ENCODE assay signal across 7 mouse cellular contexts in genomic region chr6:3498162-3498848, GRCm38 (mm10). TPM values are rescaled to one million over a fixed set of nuclear protein-coding genes. Genes with fewer than 3 reads are reported as not detected.
DNase-seq lines count a peak whose midpoint lies in the region; ATAC-seq lines count a peak whose summit lies in the region.

Gene Hepacam2 (minus strand): TSS chr6:3498298.
Gene Vps50 (plus strand): TSS chr6:3498382.

- under 1% methylated on average over 28 of the region's 28 CpGs for WGBS in embryonic facial prominence, embryonic 11.5 days
- 2% methylated on average over 28 of the region's 28 CpGs for WGBS in limb, embryonic 10.5 days
- under 1% methylated on average over 28 of the region's 28 CpGs for WGBS in midbrain, embryonic 13.5 days

- DNase-seq in adrenal gland, postnatal 14 days: peak; percentile 94
- DNase-seq in embryonic facial prominence, embryonic 11.5 days (ENCODE audit: low spot score): peak; percentile 95
- DNase-seq in kidney, adult 11 months: peak; percentile 93
- peak; percentile 84 for DNase-seq in limb, embryonic 10.5 days (ENCODE audit: low spot score)
- DNase-seq in spleen, adult 12 weeks (ENCODE audit: low spot score): peak; percentile 68

- no peaks in the 10 kb centered on the region for H3K4me1 ChIP-seq in embryonic facial prominence, embryonic 11.5 days (ENCODE audit: control insufficient read depth, insufficient read depth, low read length)
- peaks cover 4% of the 10 kb centered on the region; the same call in 1 of the 2 replicates for H3K4me1 ChIP-seq in limb, embryonic 10.5 days
- H3K4me1 ChIP-seq in midbrain, embryonic 13.5 days (replicated peaks): peaks cover 13% of the 10 kb centered on the region

- no peak within 1 kb of the TSS for H3K27ac ChIP-seq in embryonic facial prominence, embryonic 11.5 days (replicated peaks; ENCODE audit: low read depth, low read length)
- peak within 1 kb of the TSS; percentile 76 for H3K27ac ChIP-seq in limb, embryonic 10.5 days
- H3K27ac ChIP-seq in midbrain, embryonic 13.5 days: 0 out of 2 replicates have a peak within 1 kb of the TSS, but pooled peaks have one; percentile 14

- peak within 1 kb of the TSS; percentile 75 for H3K4me3 ChIP-seq in embryonic facial prominence, embryonic 11.5 days (ENCODE audit: low read depth, low read length)
- H3K4me3 ChIP-seq in limb, embryonic 10.5 days: peak within 1 kb of the TSS; percentile 67
- H3K4me3 ChIP-seq in midbrain, embryonic 13.5 days (replicated peaks): peak within 1 kb of the TSS; percentile 89

- no peaks in the 10 kb centered on the region for H3K27me3 ChIP-seq in embryonic facial prominence, embryonic 11.5 days (ENCODE audit: control insufficient read depth, insufficient read depth, low read length)
- H3K27me3 ChIP-seq in limb, embryonic 10.5 days (ENCODE audit: low read depth, poor library complexity, severe bottlenecking): no peaks in the 10 kb centered on the region
- H3K27me3 ChIP-seq in midbrain, embryonic 13.5 days: no peaks in the 10 kb centered on the region

- peak within 1 kb of the TSS; percentile 68 for H3K4me2 ChIP-seq in embryonic facial prominence, embryonic 11.5 days (ENCODE audit: low read depth, low read length)
- peak within 1 kb of the TSS; percentile 91 for H3K4me2 ChIP-seq in midbrain, embryonic 13.5 days (replicated peaks)

- H3K9ac ChIP-seq in embryonic facial prominence, embryonic 11.5 days (replicated peaks; ENCODE audit: low read length): peak within 1 kb of the TSS; percentile 67
- peak within 1 kb of the TSS; percentile 80 for H3K9ac ChIP-seq in midbrain, embryonic 13.5 days (replicated peaks)

- ATAC-seq in embryonic facial prominence, embryonic 11.5 days (replicated peaks; ENCODE audit: insufficient number of reproducible peaks, low FRiP score, low TSS enrichment, low read depth): peak; percentile 97
- ATAC-seq in granulocyte monocyte progenitor cell, adult 5-6 weeks (replicated peaks; ENCODE audit: poor library complexity, severe bottlenecking): peak; percentile 99
- peak; percentile 98 for ATAC-seq in midbrain, embryonic 13.5 days

- no peaks in the 10 kb centered on the region for H3K9me3 ChIP-seq in embryonic facial prominence, embryonic 11.5 days (replicated peaks; ENCODE audit: control insufficient read depth, low read length)
- H3K9me3 ChIP-seq in limb, embryonic 10.5 days (replicated peaks): no peaks in the 10 kb centered on the region
- H3K9me3 ChIP-seq in midbrain, embryonic 13.5 days: no peaks in the 10 kb centered on the region

- H3K36me3 ChIP-seq in embryonic facial prominence, embryonic 11.5 days (replicated peaks; ENCODE audit: control insufficient read depth, insufficient read depth, low read depth, low read length): no peaks in the 10 kb centered on the region
- H3K36me3 ChIP-seq in limb, embryonic 10.5 days: no peaks in the 10 kb centered on the region
- no peaks in the 10 kb centered on the region for H3K36me3 ChIP-seq in midbrain, embryonic 13.5 days

RNA-seq across cellular contexts. Expression of gene Hepacam2, which starts in this region (rescaled TPM):
- 0.30 TPM in 1 of 2 replicates, not detected in the other for total RNA-seq in adrenal gland, postnatal 14 days (2021)
- 0.53 and 0.84 TPM in 2 replicates for polyA plus RNA-seq in embryonic facial prominence, embryonic 11.5 days (2014; fragmentation: Nextera tagmentation; extraction: Ambion mirVana)
- not detected in 2 replicates for total RNA-seq in granulocyte monocyte progenitor cell, adult 5-6 weeks (2014; fragmentation: Nextera tagmentation)
- 0.39 TPM in 1 of 2 replicates, not detected in the other for total RNA-seq in granulocyte monocyte progenitor cell, adult 5-6 weeks (2017)
- 0.14 and 0.19 TPM in 2 replicates for polyA plus RNA-seq in limb, embryonic 10.5 days (2016; fragmentation: Nextera tagmentation; extraction: Ambion mirVana)
- polyA plus RNA-seq in midbrain, embryonic 13.5 days (2015; fragmentation: Nextera tagmentation; extraction: Ambion mirVana): 4.0 and 4.4 TPM in 2 replicates

RNA-seq across cellular contexts. Expression of gene Vps50, which starts in this region (rescaled TPM):
- 19.6 and 20.3 TPM in 2 replicates for total RNA-seq in adrenal gland, postnatal 14 days (2021)
- polyA plus RNA-seq in embryonic facial prominence, embryonic 11.5 days (2014; fragmentation: Nextera tagmentation; extraction: Ambion mirVana): 38.5 and 40.2 TPM in 2 replicates
- total RNA-seq in granulocyte monocyte progenitor cell, adult 5-6 weeks (2014; fragmentation: Nextera tagmentation): 29.3 and 37.3 TPM in 2 replicates
- total RNA-seq in granulocyte monocyte progenitor cell, adult 5-6 weeks (2017): 43.4 and 51.6 TPM in 2 replicates
- polyA plus RNA-seq in limb, embryonic 10.5 days (2016; fragmentation: Nextera tagmentation; extraction: Ambion mirVana): 32.9 and 33.0 TPM in 2 replicates
- polyA plus RNA-seq in midbrain, embryonic 13.5 days (2015; fragmentation: Nextera tagmentation; extraction: Ambion mirVana): 47.7 and 52.6 TPM in 2 replicates
